In the genomic region with DNA sequence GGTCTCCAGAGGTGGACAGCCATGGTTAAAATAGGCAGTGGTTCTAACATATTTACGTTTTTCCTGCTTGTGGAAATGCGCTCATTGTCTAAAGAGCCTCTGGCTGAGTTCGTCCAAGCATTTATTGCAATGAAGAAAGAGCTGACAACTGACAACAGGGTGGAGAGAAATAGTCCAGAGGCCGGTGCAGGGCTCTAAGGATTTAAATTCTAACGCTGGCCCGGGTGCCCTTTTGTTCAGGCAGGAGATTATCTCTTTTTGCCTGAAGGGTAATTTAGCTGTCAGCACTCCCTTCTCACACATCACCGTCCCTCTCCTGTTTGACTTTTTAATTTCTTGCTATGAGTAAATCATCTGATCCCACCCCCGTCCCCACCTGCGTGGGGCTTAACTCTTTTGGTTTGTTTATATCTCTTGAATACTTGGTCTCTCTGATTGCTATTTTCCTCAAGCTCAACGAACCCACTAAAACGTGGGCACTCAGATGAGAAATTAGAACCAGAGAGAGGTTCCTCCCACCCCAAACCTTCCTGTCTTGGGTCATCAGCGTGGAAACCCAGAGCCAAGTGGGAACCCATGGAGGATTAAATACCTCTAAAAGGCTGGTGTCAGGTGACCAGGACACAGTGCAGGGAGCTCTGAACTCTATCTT, we compare ENCODE assay signal across 17 mouse cellular contexts.
DNase-seq lines count a peak whose midpoint lies in the region; ATAC-seq and TF ChIP-seq lines count a peak whose summit lies in the region.
"Had no signal": no experiment of that assay in that cellular context is flagged by ENCODE, and none has a peak within 500 bp of the region (broad histone marks: within the 10 kb centered on the region; RNA-seq: fewer than 3 reads in every experiment).

No protein-coding gene starts in this region.

- no peaks in the 10 kb centered on the region for H3K36me3 ChIP-seq in forebrain, embryonic 14.5 days (ENCODE audit: control insufficient read depth, insufficient read depth, low read length)
- no peaks in the 10 kb centered on the region for H3K36me3 ChIP-seq in forebrain, embryonic 15.5 days
- H3K36me3 ChIP-seq in hindbrain, embryonic 14.5 days (replicated peaks; ENCODE audit: control insufficient read depth, insufficient read depth): no peaks in the 10 kb centered on the region
- H3K36me3 ChIP-seq in hindbrain, postnatal 0 days (ENCODE audit: insufficient read depth, low read length): no peaks in the 10 kb centered on the region
- H3K36me3 ChIP-seq: embryonic facial prominence, embryonic 13.5 days; limb, embryonic 15.5 days had no signal

- H3K4me1 ChIP-seq in forebrain, embryonic 14.5 days (ENCODE audit: control insufficient read depth, insufficient read depth, low read length): peaks cover 7% of the 10 kb centered on the region; the same call in 1 of the 2 replicates
- peaks cover 10% of the 10 kb centered on the region for H3K4me1 ChIP-seq in forebrain, embryonic 15.5 days
- H3K4me1 ChIP-seq in hindbrain, embryonic 14.5 days (replicated peaks; ENCODE audit: control insufficient read depth, insufficient read depth, low read length): no peaks in the 10 kb centered on the region
- no peaks in the 10 kb centered on the region for H3K4me1 ChIP-seq in hindbrain, postnatal 0 days (ENCODE audit: insufficient read depth, low read length)
- H3K4me1 ChIP-seq: embryonic facial prominence, embryonic 13.5 days; limb, embryonic 15.5 days; megakaryocyte, embryonic 14.5 days had no signal

- H3K4me2 ChIP-seq in forebrain, embryonic 14.5 days (ENCODE audit: low read length): no peak overlapping the region
- H3K4me2 ChIP-seq in forebrain, embryonic 15.5 days (replicated peaks): no peak overlapping the region
- no peak overlapping the region for H3K4me2 ChIP-seq in hindbrain, embryonic 14.5 days (replicated peaks)
- H3K4me2 ChIP-seq in hindbrain, postnatal 0 days (ENCODE audit: low read depth, low read length): no peak overlapping the region
- H3K4me2 ChIP-seq: embryonic facial prominence, embryonic 13.5 days; limb, embryonic 15.5 days had no signal

- no peak overlapping the region for H3K4me3 ChIP-seq in forebrain, embryonic 14.5 days (ENCODE audit: low read depth, low read length)
- H3K4me3 ChIP-seq in forebrain, embryonic 15.5 days: no peak overlapping the region
- no peak overlapping the region for H3K4me3 ChIP-seq in hindbrain, embryonic 14.5 days (replicated peaks; ENCODE audit: low read length)
- H3K4me3 ChIP-seq in hindbrain, postnatal 0 days (ENCODE audit: low read length): no peak overlapping the region
- H3K4me3 ChIP-seq: embryonic facial prominence, embryonic 13.5 days; limb, embryonic 15.5 days; megakaryocyte, embryonic 14.5 days had no signal

- peak; percentile 17 for DNase-seq in forebrain, embryonic 14.5 days (ENCODE audit: low spot score)
- DNase-seq in hindbrain, embryonic 14.5 days (ENCODE audit: low spot score): no peak
- DNase-seq in hindbrain, postnatal 0 days (ENCODE audit: low spot score): no peak
- peak; percentile 16 for DNase-seq in retina, postnatal 1 day
- DNase-seq in retina, embryonic 14.5 days (ENCODE audit: low spot score): no peak
- no peak for DNase-seq in left cerebral cortex, postnatal 25 days (ENCODE audit: low spot score in 2 of 2)
- DNase-seq in urinary bladder, postnatal 4 days (ENCODE audit: low spot score in 2 of 2): no peak
- DNase-seq: adrenal gland, adult 2 months; cerebellum, adult 11 months; cerebellum, postnatal 14 days; kidney, postnatal 10 days; lung, postnatal 14 days; thymus, adult 18-20 months had no signal

- no peak for ATAC-seq in forebrain, embryonic 14.5 days
- no peak for ATAC-seq in forebrain, embryonic 15.5 days (replicated peaks)
- ATAC-seq in hindbrain, embryonic 14.5 days (ENCODE audit: low FRiP score): no peak
- ATAC-seq in hindbrain, postnatal 0 days: no peak

- intact Hi-C loops in left cerebral cortex, postnatal 25 days (cut with DNase I): no loop called here

- 14% methylated on average over 12 of the region's 12 CpGs for WGBS in forebrain, embryonic 14.5 days
- WGBS in forebrain, embryonic 15.5 days: 15% methylated on average over 12 of the region's 12 CpGs
- WGBS in hindbrain, embryonic 14.5 days: 42% methylated on average over 12 of the region's 12 CpGs
- WGBS in hindbrain, postnatal 0 days: 42% methylated on average over 12 of the region's 12 CpGs

- H3K27me3 ChIP-seq in forebrain, embryonic 14.5 days (replicated peaks; ENCODE audit: control insufficient read depth, insufficient read depth, low read length): no peaks in the 10 kb centered on the region
- H3K27me3 ChIP-seq in forebrain, embryonic 15.5 days: 0 out of 2 replicates have a peak, but pooled peaks cover 2% of the 10 kb centered on the region
- H3K27me3 ChIP-seq in hindbrain, embryonic 14.5 days (ENCODE audit: control insufficient read depth, insufficient read depth, low read length): no peaks in the 10 kb centered on the region
- no peaks in the 10 kb centered on the region for H3K27me3 ChIP-seq in hindbrain, postnatal 0 days (ENCODE audit: insufficient read depth, low read length)
- H3K27me3 ChIP-seq: embryonic facial prominence, embryonic 13.5 days; limb, embryonic 15.5 days; megakaryocyte, embryonic 14.5 days had no signal

- H3K9me3 ChIP-seq in forebrain, embryonic 14.5 days (replicated peaks; ENCODE audit: control insufficient read depth, low read length): no peaks in the 10 kb centered on the region
- H3K9me3 ChIP-seq in forebrain, embryonic 15.5 days: no peaks in the 10 kb centered on the region
- H3K9me3 ChIP-seq in hindbrain, embryonic 14.5 days (ENCODE audit: control insufficient read depth, low read length): no peaks in the 10 kb centered on the region
- no peaks in the 10 kb centered on the region for H3K9me3 ChIP-seq in hindbrain, postnatal 0 days (ENCODE audit: low read length)
- H3K9me3 ChIP-seq: embryonic facial prominence, embryonic 13.5 days; limb, embryonic 15.5 days had no signal

- H3K27ac ChIP-seq in forebrain, embryonic 14.5 days (ENCODE audit: low read depth, low read length): no peak overlapping the region
- no peak overlapping the region for H3K27ac ChIP-seq in forebrain, embryonic 15.5 days (replicated peaks)
- H3K27ac ChIP-seq in hindbrain, embryonic 14.5 days: no peak overlapping the region
- no peak overlapping the region for H3K27ac ChIP-seq in hindbrain, postnatal 0 days
- H3K27ac ChIP-seq: embryonic facial prominence, embryonic 13.5 days; limb, embryonic 15.5 days had no signal

- no peak for TF ChIP-seq CTCF in hindbrain, postnatal 0 days (IDR thresholded peaks at IDR 0.05; ENCODE audit: low read depth)

- H3K9ac ChIP-seq in forebrain, embryonic 14.5 days (ENCODE audit: low read length): peak overlapping the region; percentile 13; the same call in 1 of the 2 replicates
- no peak overlapping the region for H3K9ac ChIP-seq in forebrain, embryonic 15.5 days (replicated peaks)
- 0 out of 2 replicates have a peak overlapping the region, but pooled peaks have one; percentile 34 for H3K9ac ChIP-seq in hindbrain, embryonic 14.5 days
- no peak overlapping the region for H3K9ac ChIP-seq in hindbrain, postnatal 0 days (replicated peaks; ENCODE audit: low read length)
- H3K9ac ChIP-seq: embryonic facial prominence, embryonic 13.5 days; limb, embryonic 15.5 days had no signal

Comparison
In these comparisons a context has a peak if more than half of its experiments do, and no peak if none do; other contexts are left out.
1. DNase-seq: peak in forebrain, embryonic 14.5 days (single experiment) and retina, postnatal 1 day (single experiment); none in hindbrain, embryonic 14.5 days (single experiment), hindbrain, postnatal 0 days (single experiment), retina, embryonic 14.5 days (single experiment), left cerebral cortex, postnatal 25 days (0 of 2) and urinary bladder, postnatal 4 days (0 of 2).
2. H3K9ac ChIP-seq: peak in forebrain, embryonic 14.5 days (single experiment) and hindbrain, embryonic 14.5 days (single experiment); none in forebrain, embryonic 15.5 days (single experiment) and hindbrain, postnatal 0 days (single experiment).